Mouse (Mus musculus) gastrocnemius, postnatal 4 days (tissue): ENCODE measurements around the gene Nefh. TPM values are rescaled to one million over a fixed set of nuclear protein-coding genes. Genes with fewer than 3 reads are reported as not detected.
A peak's percentile ranks its signal among the peaks of the same experiment; 100 is the strongest.

ENCODE experiments used
- DNase-seq, 2 experiments: peaks; one replicate each; pipeline ENCODE4 v3.0.0; 2021 to 2022; ENCODE audit warnings: low spot score in 2 of 2, mixed read lengths in 2 of 2
- long read RNA-seq, 2 experiments: library from polyadenylated mRNA; stranded (forward); transcript quantifications; one replicate each; pipeline ENCODE4 v2.0.0; 2021
- total RNA-seq, 2 experiments: library from RNA; stranded (reverse); gene quantifications; 2 replicates each; pipeline ENCODE4 v1.2.3; 2021

The Nefh gene
- total RNA-seq = under 1 TPM; 0.08 to 0.17 TPM
- long read RNA-seq, experiment 1, partial matches to known transcripts = 0 of 1 reads
- long read RNA-seq, experiment 1, other reads (novel, unspliced or antisense) = 0 of 1 reads
- long read RNA-seq, experiment 2 = 0 reads

GRCm38 (mm10) chr11:4947813-4948174 lies at the start of gene Nefh:
Gene Nefh, minus strand, starts transcription at chr11:4948064.
- DNase-seq = no peak

- DNase-seq = no peak
Observed at GRCm38 (mm10) chr11:4996621-4997199, 48.8 kb upstream of the Nefh start.

GRCm38 (mm10) chr11:4995676-4996075 lies 47.8 kb upstream of the Nefh start:
- DNase-seq = no peak

- no peak for DNase-seq
Observed at GRCm38 (mm10) chr11:4992471-4992870, 44.6 kb upstream of the Nefh start.

- no peak for DNase-seq
Observed at GRCm38 (mm10) chr11:4989187-4989586, 41.3 kb upstream of the Nefh start.

- DNase-seq = no peak
Observed at GRCm38 (mm10) chr11:4987487-4987852, 39.6 kb upstream of the Nefh start.

- DNase-seq = peak; percentile 72 to 88
Observed at GRCm38 (mm10) chr11:4986695-4987486, 39.0 kb upstream of the Nefh start, which contains the start of gene Ap1b1. Gene Ap1b1, plus strand, starts transcription at chr11:4986824.

GRCm38 (mm10) chr11:4984799-4985198 lies 36.9 kb upstream of the Nefh start:
- no peak for DNase-seq

GRCm38 (mm10) chr11:4984249-4984648 lies 36.4 kb upstream of the Nefh start:
- DNase-seq = no peak

- DNase-seq = no peak
Observed at GRCm38 (mm10) chr11:4983538-4983937, 35.7 kb upstream of the Nefh start.

GRCm38 (mm10) chr11:4983010-4983409 lies 35.1 kb upstream of the Nefh start:
- no peak for DNase-seq

GRCm38 (mm10) chr11:4975623-4976022 lies 27.8 kb upstream of the Nefh start:
- peak; percentile 37 to 70 for DNase-seq

GRCm38 (mm10) chr11:4974376-4975122 lies 26.7 kb upstream of the Nefh start:
- no peak for DNase-seq

- DNase-seq = no peak
Observed at GRCm38 (mm10) chr11:4973871-4974256, 26.0 kb upstream of the Nefh start.

GRCm38 (mm10) chr11:4972967-4973870 lies 25.4 kb upstream of the Nefh start:
- peak in 1 of 2 experiments; percentile 39 for DNase-seq

- DNase-seq = peak in 1 of 2 experiments; percentile 39
Observed at GRCm38 (mm10) chr11:4968376-4968775, 20.5 kb upstream of the Nefh start.

- DNase-seq = no peak
Observed at GRCm38 (mm10) chr11:4967549-4967948, 19.7 kb upstream of the Nefh start.

GRCm38 (mm10) chr11:4966888-4967287 lies 19.0 kb upstream of the Nefh start:
- DNase-seq = no peak

GRCm38 (mm10) chr11:4966325-4966724 lies 18.5 kb upstream of the Nefh start:
- no peak for DNase-seq

- DNase-seq = no peak
Observed at GRCm38 (mm10) chr11:4963099-4963808, 15.4 kb upstream of the Nefh start.
